Mouse (Mus musculus) thymus, postnatal 36 days (tissue): Measurements from ENCODE around the gene Cacna2d4.

Source experiments
- DNase-seq, 2 experiments: peaks; one replicate each; pipeline ENCODE4 v3.0.0; 2022; ENCODE audit warnings: mixed read lengths in 2 of 2

The Cacna2d4 gene

DNA sequence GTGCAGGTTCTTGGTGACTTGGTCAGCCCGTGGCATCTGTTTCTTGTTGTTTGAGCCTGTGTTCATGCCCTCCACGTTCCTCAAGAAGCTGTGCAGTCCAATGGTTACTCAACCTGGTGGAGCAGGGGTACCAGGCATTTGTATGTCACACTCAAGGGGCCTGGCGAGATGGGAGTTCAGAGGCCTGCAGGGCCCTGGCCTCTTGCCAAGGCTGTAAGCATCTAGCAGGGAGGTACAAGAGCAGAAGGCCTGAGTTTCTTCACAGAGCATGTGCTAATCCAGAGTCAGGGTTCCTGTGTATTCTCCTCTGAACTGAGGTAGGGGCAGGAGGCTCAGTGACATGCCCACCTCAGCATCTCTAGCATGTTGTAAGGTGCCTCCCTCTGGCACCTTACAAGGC, 76.8 kb downstream of the Cacna2d4 start:
- DNase-seq = no peak

DNA sequence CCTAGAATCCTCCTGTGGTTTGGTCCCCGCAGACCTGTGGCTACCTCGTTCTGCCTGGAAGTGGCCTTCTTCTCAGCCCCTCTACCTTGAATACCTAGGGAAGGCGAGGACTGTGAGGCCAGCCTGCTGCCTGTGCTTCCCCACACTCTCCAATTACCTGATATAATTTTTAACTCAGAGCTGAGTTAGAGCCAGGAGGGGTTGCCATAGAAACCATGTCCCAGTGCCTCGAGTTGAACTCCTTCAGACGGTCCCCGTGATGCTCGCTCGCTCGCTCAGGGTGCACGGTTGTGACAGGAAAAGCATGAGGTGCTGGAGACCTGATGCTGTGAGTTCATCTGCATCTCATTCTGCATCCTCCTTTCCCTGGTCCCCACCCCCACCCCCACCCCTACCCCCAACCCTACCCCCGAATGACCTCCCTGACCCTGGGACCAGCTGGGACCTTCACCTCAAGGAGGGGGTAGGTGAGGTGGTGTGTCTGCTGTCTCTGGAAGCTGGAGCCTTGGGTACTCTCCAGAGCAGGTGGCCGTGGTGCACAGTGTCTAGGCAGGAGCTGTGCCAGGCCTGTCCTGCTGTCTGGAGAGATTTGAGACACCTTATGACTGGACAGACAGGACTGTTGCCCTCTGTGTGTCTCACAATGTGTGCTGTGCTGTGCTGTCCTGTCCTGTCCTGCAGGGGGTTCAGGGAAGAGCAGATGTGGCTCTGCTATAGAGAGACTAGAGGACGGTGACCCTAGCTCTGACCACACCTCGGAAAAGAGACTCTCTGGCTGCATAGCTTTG, 77.5 kb downstream of the Cacna2d4 start:
- no peak for DNase-seq

DNA sequence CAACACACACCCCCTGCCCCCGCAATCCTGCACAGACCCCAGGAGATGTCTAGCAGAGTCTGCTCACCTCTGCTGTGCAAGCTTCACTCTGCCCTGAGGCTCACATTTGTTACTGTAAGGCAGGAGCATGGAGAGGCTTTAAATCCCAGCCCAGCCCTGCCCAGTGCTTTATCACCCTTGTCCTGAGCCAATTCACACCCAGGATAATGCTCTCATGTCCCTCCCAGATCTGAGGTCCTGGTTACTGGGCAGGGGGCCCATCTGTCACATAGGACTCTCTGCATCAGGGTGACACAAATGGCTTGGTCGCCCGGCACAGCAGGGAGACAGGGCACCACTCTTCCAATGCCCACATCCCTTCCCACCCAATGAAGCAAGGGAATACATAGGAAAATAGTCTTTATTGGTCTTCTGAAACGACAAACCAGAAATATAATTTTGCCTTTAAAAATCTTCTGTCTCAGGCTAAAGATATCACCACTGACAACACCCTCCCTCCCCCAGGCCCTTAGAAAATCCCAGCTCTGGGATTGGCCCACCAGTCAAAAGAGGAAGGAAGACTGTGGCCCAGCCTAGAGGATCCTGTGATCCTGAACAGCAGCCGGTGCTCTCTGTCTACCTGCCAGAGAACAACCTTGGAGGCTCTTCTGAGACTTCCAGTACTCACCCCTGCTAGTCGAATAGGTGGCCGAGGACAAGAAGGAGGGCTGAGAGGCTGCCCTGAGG, 78.6 kb downstream of the Cacna2d4 start:
- no peak for DNase-seq

DNA sequence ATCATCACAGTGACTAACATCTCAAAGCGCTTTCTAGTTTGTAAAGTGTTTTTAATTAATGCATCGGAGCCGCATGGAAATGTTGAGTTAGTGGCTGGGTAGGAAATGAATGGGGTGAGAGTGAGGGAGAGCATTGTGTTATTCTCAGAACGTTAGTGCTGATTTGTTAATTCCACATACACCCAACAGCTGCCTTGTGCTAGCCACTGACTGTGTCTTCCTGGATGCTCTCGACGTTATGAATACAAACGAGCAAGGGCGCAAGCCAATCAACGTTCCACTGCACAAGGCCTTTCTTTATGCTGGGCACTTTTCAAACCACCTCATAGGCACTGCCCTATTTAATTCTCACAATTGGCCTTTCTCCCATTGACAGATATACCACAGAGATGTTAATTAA, 82.4 kb downstream of the Cacna2d4 start:
- no peak for DNase-seq

DNA sequence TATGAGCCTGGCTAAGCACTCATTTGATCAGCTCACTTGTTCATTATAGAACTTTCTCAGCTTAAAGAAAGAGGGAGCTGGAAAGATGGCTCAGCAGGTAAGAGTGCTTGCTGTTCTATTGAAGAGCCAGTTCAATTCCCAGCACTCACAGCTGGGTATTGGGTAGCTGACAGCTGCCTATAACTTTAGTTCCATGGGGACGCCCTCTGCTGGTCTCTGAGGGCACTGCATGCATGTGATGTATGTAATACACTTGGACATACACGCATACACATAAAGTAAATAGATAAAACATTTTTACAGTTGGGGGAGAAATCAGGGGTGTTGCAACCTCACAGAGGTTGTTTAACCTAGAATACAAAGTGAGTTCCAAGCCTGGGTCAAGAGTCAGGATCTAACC, 83.0 kb downstream of the Cacna2d4 start:
- no peak for DNase-seq

DNA sequence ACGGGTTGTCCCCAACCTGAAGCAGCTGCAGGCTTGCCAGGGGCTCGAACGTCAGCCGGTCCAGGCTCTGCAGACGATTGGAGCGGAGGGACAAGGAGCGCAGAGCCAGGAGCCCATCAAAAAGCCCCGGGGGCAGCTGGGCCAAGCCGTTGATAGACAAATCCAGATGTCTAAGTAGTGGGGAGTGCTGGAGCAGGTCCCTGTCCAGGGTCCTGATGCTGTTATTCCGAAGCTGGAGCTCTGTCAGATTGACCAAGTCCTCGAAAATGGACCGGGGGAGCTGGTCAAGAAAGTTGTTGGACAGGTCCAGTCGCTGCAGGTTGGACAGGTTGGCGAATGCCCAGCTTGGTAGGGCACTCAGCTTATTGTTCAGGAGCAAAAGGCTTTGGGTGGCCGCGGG, 84.2 kb downstream of the Cacna2d4 start:
- no peak for DNase-seq

DNA sequence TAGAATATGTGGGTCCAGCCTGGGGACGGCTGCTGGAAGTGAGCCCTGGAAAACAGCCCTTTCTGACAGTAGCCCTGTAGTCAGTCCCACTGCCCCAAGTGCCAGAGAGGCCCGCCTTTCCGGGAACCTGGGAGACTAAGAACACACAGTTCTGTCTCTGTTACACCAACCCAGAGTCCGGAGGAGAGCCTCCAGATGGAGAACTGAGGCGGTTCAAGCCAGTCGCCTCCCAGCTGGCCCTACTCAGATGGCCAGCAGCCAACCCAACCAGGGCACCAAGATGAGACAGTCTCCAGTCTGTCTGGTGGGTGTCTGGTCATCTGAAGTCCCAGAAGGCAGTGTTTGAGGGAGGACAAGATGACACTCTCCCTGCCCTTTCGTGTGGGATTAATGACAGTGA, 85.4 kb downstream of the Cacna2d4 start:
- no peak for DNase-seq

DNA sequence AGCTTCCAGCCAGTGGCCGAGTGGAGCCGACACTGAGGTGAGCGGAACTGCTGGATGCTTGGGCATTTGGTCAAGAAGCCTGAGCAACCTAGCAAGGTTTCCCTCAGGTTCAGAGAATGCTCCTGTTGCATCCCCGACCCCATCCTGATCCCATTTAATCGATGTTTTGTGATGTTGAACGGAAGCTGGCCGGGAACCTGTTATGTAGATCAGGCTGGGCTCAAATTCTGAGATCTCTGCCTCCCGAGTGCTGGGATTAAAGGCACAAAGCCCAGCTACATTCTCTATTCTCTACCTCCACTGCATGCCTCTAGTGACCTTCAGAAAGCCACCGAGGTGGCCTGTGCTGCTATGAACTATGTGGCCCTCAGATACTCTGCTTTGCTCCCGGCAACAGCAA, 88.5 kb downstream of the Cacna2d4 start:
- no peak for DNase-seq

DNA sequence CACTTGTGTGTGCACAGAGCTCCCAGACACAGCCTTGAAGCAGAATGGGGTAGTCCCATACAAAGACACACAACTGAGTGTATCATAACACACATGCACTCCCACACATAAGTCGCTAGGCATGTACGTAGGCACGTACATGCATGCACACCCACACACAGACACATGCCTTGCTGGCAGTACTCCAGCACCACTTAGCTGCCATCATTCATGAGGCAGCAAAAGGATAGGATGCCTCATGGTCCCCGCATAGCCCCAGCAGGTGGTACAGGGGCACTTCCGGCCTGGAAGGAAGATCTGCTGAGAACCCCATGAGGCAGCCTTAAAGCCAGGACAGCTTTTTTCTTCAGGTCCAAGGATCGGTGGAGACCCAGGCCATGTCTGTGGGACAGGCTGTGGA, 89.7 kb downstream of the Cacna2d4 start:
- peak in 1 of 2 experiments; percentile 29 for DNase-seq

DNA sequence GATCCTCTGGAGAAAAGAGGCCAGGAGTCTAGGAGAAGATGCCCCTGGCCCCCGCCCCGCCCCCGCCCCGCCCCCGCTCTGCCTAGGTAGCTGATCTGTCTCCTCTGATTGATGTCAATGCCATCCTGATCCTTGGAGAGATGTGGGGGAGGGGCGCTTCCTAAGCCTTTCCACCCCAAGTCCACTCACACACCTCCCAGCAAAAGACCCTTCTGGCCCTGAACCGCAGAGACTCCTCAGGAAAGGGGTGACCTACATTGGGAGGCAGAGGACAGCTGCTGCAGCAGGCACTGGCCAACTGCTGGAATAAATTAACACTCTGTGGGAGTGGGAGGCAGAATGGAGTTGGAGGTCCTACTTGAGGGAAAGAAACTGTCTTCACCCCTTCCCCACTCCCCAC, 90.2 kb downstream of the Cacna2d4 start:
- no peak for DNase-seq

DNA sequence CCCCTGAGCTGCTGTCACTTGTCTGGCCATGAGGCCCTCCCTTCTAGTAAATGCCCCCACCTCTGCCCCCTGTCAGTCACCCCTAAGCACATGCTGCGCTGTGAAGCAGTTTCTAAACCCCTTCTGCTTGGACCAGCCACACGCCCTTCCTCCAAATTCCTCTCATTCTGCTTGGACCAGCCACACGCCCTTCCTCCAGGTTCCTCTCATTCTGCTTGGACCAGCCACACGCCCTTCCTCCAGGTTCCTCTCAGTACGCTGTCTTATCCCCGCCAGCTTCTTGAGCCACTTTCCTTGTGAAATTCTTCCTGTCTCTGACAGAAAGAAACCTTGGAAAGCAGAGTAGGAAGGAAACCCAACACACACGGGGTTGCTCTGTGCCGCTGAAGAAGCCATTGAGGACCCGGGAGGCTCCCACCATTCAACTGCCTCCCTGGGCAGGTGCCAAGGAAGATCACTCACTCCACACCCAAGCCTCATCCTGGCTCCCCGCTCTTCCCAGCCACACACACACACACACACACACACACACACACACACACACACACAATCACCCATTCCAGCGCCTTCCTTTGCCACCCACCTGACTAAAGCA, 92.3 kb downstream of the Cacna2d4 start:
- DNase-seq = no peak

DNA sequence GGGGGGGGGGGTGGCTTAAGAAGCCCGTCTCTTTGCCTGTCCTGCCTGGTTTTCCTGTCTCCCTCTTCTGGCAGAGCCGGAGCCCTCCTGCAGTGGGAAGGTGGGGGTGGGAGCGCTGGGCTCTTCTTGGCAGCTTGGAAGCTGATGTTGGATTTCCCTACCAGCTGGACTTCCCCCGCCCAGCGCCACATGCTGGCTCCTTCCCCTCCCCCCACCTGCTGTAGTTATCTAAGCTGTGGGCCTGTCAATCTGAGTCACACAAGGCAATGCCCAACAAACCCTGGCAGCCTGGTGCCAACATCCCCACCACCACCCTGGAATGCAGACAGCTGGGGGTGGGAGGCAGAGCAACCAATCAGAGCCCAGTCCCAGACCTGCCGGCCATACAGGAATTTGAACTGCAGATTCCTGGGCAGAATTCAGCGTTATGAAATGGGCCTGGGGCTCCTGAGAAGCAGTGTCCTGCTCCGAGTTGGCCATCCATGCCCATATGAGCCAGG, 92.9 kb downstream of the Cacna2d4 start:
- no peak for DNase-seq

DNA sequence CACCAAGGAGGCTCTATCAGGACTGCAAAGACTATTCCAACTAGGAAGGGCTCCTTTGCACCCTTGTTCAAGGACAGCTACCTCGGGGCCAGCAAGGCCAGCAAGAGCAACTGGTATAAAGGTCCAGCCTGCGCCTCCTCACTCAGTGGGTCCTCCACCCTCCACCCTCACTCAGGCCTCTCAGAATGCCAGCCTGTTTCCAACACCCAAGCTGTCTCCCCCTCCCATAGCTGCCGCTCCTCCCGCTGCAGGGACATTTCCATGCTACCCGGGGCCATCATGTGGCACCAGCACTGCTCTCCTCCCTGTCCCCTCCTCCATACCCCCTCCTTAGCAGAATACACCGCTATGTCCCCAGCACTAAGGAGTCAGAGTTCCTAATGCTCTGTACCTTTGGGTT, 93.6 kb downstream of the Cacna2d4 start:
- no peak for DNase-seq

DNA sequence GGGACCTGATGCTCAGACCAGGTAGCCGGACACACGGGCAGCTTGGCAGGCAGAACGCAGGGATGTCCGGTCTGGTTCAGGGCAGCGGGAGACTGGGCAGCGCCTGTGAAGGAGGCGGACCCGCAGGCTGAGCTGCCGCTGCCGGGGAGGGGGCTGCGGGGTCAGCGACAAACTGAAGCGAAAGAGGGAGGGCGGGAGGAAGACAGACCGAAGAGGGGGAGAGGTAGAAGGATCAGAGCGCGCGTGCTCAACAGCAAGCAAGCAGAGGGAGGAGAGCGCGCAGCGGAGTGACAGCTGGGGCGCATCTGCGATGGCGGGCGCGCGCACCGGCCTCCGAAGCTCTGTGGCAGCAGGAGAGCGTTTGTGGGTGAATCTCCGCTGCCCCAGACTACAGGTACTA, 94.2 kb downstream of the Cacna2d4 start, which contains the start of gene Lrtm2:
Gene Lrtm2 (minus strand): TSS at position 261 of the 400 bp plus-strand sequence.
- peak; percentile 56 to 78 for DNase-seq

DNA sequence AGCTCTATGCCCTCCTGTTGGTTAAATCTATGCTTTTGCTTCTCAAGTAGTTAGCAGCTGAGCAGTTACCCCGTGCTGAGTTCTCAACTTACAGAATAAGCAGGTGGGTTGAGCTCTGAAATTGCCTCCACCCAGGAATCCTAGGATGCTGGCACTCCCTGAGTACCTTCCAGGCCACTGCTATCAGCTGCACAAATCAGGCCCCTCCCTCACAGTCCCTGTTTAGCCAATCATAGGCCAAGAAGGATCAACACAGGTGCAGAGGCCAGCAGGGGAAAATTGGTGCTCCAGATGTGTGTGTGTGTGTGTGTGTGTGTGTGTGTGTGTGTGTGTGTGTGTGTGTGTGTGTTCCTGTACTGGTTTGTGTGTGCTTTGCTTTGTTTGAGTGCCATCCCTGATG, 95.8 kb downstream of the Cacna2d4 start:
- DNase-seq = peak in 1 of 2 experiments; percentile 52

DNA sequence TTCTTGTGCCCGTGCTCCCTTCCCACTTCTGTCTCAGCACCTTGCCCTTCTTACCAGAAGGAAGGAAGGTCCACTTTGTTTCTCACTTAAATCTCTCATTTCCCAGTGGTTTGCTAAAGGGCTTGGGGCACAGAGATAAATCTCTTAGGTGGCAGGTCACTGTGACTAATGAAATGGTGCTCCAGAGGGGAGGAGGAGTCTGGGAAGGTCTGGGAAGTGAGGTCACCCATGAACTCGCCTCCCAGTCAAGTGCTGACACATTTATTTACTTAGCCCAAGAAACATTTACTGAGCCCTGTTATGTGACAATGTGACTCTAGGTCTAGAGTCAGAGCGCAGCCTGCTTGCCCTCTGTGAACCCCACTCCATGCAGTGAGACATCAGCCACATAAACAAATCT, 96.9 kb downstream of the Cacna2d4 start:
- no peak for DNase-seq

DNA sequence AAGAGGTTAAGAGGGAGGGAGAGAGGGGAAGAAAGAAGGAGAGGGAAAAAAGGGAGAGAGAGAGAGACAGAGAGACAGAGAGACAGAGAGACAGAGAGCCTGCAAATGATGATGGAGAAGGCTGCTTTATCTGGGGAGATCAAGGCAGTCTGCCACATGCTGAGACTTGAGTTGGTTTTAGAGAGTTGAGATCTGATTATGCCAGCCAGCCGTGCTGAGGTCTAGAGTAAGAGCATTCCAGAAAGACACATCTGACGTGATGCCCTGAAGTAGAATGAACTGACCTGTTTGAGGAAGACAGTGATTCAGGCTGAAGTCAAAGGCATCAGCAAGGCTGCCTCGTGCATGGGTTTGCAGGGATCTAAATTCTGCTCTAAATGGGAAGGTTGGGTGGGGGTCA, 97.5 kb downstream of the Cacna2d4 start:
- no peak for DNase-seq

DNA sequence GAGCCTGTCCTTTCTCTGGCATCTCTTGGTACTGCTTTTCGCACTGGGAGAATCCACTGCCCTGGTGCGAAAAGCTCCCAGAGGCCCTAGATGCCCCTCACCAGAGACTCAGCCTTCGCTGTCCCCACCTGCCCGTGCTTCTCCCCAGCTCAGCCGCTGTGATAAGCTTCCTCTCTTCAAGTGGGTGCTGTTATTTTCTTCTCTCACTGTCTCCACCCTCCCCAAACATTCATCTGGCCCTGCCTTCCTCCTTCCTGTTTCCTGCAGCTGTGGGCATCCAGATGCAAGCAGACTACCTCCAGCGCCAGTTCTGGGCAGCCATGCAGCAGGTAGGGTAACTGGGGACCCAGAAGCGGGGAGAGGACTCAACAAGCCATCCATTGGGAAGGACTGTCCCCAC, 99.8 kb downstream of the Cacna2d4 start:
- peak; percentile 68 to 81 for DNase-seq

DNA sequence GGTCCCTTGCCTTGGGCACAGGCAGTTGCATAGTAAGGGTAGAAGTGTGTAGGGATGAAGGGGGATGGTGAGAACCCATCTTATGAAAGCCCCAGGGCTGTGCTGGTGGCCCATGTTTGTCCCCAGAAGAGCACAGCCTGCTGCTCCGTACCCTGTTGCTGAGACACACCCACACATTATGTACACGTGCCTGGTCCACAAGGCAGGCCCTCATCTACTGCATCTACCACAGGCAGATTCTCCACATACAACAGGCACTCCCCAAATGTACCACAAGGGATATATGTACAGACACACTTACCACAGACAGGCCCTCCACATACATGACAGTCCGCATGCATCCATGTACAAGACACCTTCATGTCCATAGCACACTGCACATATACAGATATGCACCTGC, 101.0 kb downstream of the Cacna2d4 start:
- DNase-seq = no peak

DNA sequence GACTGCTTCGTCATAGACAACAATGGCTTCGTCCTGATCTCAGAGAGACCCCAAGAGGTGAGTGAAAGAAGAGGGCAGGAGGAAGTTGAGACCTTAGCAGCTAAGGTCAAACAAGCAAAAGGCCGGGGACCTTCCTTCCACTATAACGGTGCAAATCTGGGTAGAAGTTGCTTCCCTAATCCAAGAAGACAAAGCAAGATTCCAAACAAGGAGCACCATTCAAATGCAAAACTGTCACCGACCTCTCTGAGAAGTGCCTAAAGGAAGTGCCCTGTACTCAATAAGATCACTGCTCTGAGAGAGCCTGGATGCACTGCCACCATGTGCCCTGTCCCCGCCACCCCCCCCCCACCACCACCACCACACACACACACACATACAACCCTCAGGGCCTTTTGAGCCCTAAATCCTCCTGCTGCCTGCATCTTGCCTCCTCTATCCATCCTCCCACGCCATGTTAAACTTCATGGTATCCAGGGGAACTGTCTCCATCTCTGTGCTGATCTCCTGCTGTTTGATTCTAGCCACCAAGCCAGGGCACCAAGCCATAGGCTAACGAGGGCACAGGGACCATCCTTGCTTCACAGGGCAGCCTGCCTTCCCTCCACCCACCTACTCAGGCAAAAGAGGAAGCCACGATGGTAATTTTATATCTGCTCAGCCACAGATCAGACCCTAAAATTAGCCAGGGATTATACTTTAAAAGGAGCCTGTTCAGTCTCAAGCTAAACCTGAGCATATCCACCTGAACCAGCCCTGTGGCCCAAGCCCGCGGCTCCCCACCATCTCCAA, 102.0 kb downstream of the Cacna2d4 start:
- no peak for DNase-seq

DNA sequence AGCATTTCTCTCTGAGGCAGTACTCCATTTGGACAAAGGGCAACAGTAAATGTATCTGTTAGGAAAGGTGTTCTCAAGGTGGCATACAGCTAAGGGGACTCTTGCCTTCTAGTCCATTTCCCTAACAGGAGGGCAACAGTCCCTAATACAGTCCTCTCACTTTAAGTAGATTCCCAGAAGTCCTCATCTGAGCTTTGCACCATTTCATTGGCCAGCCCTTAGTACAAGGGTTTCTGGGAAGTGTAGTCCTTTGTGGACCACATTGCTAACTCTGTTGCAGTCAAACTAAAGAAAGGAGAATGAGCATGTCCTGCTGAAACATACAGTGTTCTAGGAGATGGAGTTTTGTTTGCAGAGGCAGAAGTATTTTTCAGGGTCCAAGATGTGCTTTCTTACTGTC, 105.1 kb downstream of the Cacna2d4 start:
- DNase-seq = no peak

DNA sequence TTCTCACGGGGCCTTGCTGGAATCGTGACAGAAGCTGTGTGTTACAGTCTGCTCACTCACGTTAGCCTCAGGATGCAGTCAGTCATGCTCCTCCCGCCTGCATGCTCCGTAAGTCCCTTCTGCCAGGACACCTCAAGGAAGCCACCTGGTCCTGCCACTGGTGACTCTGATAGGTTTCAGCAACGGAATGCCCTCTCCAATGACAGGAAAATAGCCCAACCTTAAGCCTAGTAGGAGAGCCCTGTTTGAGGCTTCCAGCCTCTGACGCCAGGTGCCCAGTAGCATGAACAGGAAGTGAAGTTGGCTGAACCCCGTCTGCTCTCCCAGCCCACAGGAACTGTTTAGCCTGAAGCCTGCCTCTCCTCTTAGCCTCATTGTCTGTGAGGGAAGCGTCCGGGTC, 109.9 kb downstream of the Cacna2d4 start:
- peak; percentile 31 to 33 for DNase-seq

DNA sequence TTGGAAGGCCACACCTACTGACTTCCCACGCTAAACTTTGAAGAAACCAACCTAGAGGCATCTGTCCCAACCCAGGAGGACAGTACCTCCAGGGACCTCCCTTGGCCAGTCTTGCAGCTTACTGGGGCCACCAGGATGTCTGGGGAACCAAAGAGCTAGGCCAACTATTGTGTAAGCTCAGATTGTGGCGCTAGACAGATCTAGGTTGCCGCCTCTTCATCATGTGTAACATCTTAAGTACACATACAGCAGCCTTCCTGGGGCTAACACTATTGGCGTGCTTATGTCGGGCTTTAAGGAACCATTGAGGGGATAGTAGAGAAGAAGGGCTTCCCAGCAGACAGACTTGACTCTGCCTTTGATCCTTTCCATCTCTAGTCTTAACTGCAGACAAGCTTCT, 111.5 kb downstream of the Cacna2d4 start:
- no peak for DNase-seq
